Mouse (Mus musculus) C2C12 (cell line): ENCODE data around the gene Hs6st3.

Experiments
- CEBPB ChIP-seq: IDR thresholded peaks from one replicate; pipeline ENCODE4 v1.6.1; 2011; ENCODE audit warnings: low read depth, mild to moderate bottlenecking, control low read depth, moderate library complexity
- CTCF ChIP-seq: IDR thresholded peaks from one replicate; pipeline ENCODE4 v1.5.1; 2011; ENCODE audit not compliant: control insufficient read depth, insufficient read depth, insufficient read length
- FOSL1 ChIP-seq: IDR thresholded peaks from one replicate; pipeline ENCODE4 v1.8.0; 2011; ENCODE audit warnings: mild to moderate bottlenecking, low read length; ENCODE audit not compliant: poor library complexity, insufficient read depth, severe bottlenecking
- MAX ChIP-seq: IDR thresholded peaks from one replicate; pipeline ENCODE4 v1.6.1; 2011; ENCODE audit warnings: mild to moderate bottlenecking, control low read depth
- MYOD1 ChIP-seq: IDR thresholded peaks from one replicate; pipeline ENCODE4 v1.6.1; 2011; ENCODE audit warnings: low read depth; ENCODE audit not compliant: control insufficient read depth, insufficient read length
- MYOG ChIP-seq: IDR thresholded peaks from one replicate; pipeline ENCODE4 v1.6.1; 2011; ENCODE audit not compliant: control insufficient read depth, insufficient read length; ENCODE audit errors: extremely low read depth
- USF1 ChIP-seq: IDR thresholded peaks from one replicate; pipeline ENCODE4 v1.6.1; 2011; ENCODE audit warnings: low read depth, mild to moderate bottlenecking, control low read depth, moderate library complexity

DNA sequence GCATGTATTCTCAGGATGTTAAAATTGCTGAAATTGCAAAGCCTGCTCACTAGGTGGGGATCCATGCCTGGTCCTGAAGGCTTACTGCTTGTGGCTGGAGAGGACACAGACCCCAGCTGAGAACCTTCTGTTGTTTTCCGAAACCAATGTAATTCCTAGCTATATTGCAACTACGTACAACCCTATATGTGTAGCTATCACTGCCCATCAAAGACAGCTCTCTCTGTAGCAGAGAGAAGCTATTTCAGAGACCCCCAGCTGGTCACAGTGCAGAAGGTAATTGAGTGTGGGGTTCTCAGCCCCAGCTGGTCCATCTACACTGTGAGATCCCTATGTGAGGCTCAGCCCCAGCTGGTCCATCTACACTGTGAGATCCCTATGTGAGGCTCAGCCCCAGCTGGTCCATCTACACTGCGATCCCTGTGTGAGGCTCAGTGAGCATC, 28.3 kb upstream of the Hs6st3 start:
- TF ChIP-seq CTCF (no peak), MYOG (no peak), MYOD1 (no peak), USF1 (no peak), MAX (no peak), CEBPB (no peak), FOSL1 (no peak)
